Mouse (Mus musculus) G1E (cell line): Measurements from ENCODE around the gene Cacna1c.

Experiments
- CTCF ChIP-seq: IDR thresholded peaks from 2 replicates; pipeline ENCODE4 v1.5.1; 2012; ENCODE audit warnings: low read depth, low read length, inconsistent platforms, mixed read lengths
- GATA1 ChIP-seq: IDR thresholded peaks from 2 replicates; pipeline ENCODE4 v1.6.1; 2012; ENCODE audit warnings: borderline replicate concordance, low read length, inconsistent platforms, mixed read lengths
- TAL1 ChIP-seq: conservative IDR thresholded peaks from 2 replicates; pipeline ENCODE4 v1.6.1; 2012; ENCODE audit warnings: low read depth, low read length, inconsistent platforms, mixed read lengths

GRCm38 (mm10) chr6:119042803-119043202 is 153.4 kb downstream of the Cacna1c start:
- TF ChIP-seq CTCF: no peak
- TF ChIP-seq GATA1: no peak
- TF ChIP-seq TAL1: no peak
